Mouse (Mus musculus): ENCODE data around the gene Siglec1. TPM values are rescaled to one million over a fixed set of nuclear protein-coding genes. Genes with fewer than 3 reads are reported as not detected.

Gene Siglec1
- polyA plus RNA-seq, 1 experiment from 2014 or later = 0.13 TPM

- Histone ChIP-seq H3K4me3 (no peak overlapping the region), H3K4me1 (replicated peaks) (0 out of 2 replicates have a peak, but pooled peaks cover 6% of the 10 kb centered on the region), H3K9me3 (no peaks in the 10 kb centered on the region), H3K27ac (replicated peaks) (no peak overlapping the region), H3K27me3 (no peaks in the 10 kb centered on the region), H3K36me3 (no peaks in the 10 kb centered on the region), H3K9ac (no peak overlapping the region), H3K4me2 (no peak overlapping the region)
- WGBS = 83% methylated on average over 5 of the region's 5 CpGs
- ATAC-seq (ENCODE audit: low read depth) = no peak
Measured at GRCm38 (mm10) chr2:131093577-131093976, 7.0 kb upstream of the Siglec1 start.

GRCm38 (mm10) chr2:131090852-131091251, 4.3 kb upstream of the Siglec1 start:
- 82% methylated on average over 3 of the region's 3 CpGs for WGBS
- Histone ChIP-seq H3K4me2 (no peak overlapping the region), H3K27ac (replicated peaks) (no peak overlapping the region)

DNA sequence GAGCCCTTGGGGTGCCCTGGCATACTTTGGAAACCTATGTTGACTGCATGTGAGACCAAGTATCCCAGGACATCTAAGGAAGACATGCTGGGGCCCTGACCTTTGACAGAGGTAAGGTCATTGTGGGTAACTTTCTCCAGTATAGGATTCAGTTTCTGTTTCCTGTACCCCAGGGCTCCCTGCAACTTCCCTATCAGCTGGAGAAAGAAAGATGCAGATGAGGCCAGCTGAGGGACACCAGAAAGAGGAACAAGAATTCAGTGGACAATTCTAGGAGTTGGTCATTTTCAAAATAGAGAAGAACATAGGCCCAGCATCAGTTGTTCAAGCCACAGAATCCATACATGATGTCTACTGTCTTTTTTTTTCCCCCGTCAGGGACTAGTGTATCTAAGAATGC, 3.1 kb upstream of the Siglec1 start:
- H3K9ac ChIP-seq = no peak overlapping the region
- no peak overlapping the region for H3K4me3 ChIP-seq
- no peak overlapping the region for H3K4me2 ChIP-seq
- WGBS = 88% methylated on average over 1 of the region's 1 CpGs
- H3K36me3 ChIP-seq = no peaks in the 10 kb centered on the region
- H3K4me1 ChIP-seq (replicated peaks) = no peaks in the 10 kb centered on the region
- no peaks in the 10 kb centered on the region for H3K9me3 ChIP-seq
- ATAC-seq (ENCODE audit: low read depth) = no peak
- H3K27me3 ChIP-seq = no peaks in the 10 kb centered on the region
- no peak overlapping the region for H3K27ac ChIP-seq (replicated peaks)

More at GRCm38 (mm10) chr2:131090852-131091251, 4.3 kb upstream of the Siglec1 start:
- Histone ChIP-seq H3K4me1 (replicated peaks) (no peaks in the 10 kb centered on the region), H3K9ac (no peak overlapping the region), H3K36me3 (no peaks in the 10 kb centered on the region), H3K27me3 (no peaks in the 10 kb centered on the region), H3K9me3 (no peaks in the 10 kb centered on the region), H3K4me3 (no peak overlapping the region)
- ATAC-seq (ENCODE audit: low read depth) = no peak

GRCm38 (mm10) chr2:131088581-131088980, 2.0 kb upstream of the Siglec1 start:
- H3K27ac ChIP-seq (replicated peaks) = no peak overlapping the region
- no peak overlapping the region for H3K4me3 ChIP-seq
- 86% methylated on average over 4 of the region's 4 CpGs for WGBS
- no peak overlapping the region for H3K9ac ChIP-seq
- ATAC-seq (ENCODE audit: low read depth) = no peak
- H3K36me3 ChIP-seq = no peaks in the 10 kb centered on the region
- H3K9me3 ChIP-seq = no peaks in the 10 kb centered on the region
- no peak overlapping the region for H3K4me2 ChIP-seq
- H3K27me3 ChIP-seq = no peaks in the 10 kb centered on the region
- H3K4me1 ChIP-seq (replicated peaks) = no peaks in the 10 kb centered on the region

DNA sequence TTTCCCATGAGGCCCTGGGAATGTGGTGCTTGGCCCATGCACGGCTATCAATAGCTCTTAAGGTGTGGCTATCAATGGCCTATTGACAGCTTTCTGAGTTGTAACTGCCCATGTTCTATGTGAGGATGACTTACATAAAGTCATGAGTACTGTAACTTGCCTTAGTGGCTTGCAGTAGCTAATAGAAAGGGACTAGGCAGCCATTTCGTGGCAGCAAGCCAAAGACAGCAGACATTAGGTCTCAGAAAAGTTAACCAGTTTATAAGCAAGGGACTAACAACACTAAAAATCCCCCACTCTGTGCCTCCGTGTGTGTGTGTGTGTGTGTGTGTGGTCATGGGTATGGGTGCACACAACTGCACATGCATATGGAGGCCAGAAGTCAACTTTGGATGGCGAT, 2.4 kb downstream of the Siglec1 start:
- Histone ChIP-seq H3K4me2 (no peak overlapping the region), H3K4me1 (replicated peaks) (no peaks in the 10 kb centered on the region), H3K27ac (replicated peaks) (no peak overlapping the region), H3K36me3 (no peaks in the 10 kb centered on the region), H3K9me3 (no peaks in the 10 kb centered on the region), H3K27me3 (no peaks in the 10 kb centered on the region), H3K4me3 (no peak overlapping the region), H3K9ac (no peak overlapping the region)
- no peak for ATAC-seq (ENCODE audit: low read depth)
- WGBS = 87% methylated on average over 4 of the region's 4 CpGs

- no peaks in the 10 kb centered on the region for H3K4me1 ChIP-seq (replicated peaks)
- H3K9ac ChIP-seq = no peak overlapping the region
- H3K27me3 ChIP-seq = no peaks in the 10 kb centered on the region
- WGBS = 82% methylated on average over 5 of the region's 5 CpGs
- H3K27ac ChIP-seq (replicated peaks) = no peak overlapping the region
- H3K4me3 ChIP-seq = no peak overlapping the region
- no peaks in the 10 kb centered on the region for H3K36me3 ChIP-seq
- no peak overlapping the region for H3K4me2 ChIP-seq
- H3K9me3 ChIP-seq = no peaks in the 10 kb centered on the region
- ATAC-seq (ENCODE audit: low read depth) = no peak
Measured at GRCm38 (mm10) chr2:131080507-131080906, 6.1 kb downstream of the Siglec1 start.

DNA sequence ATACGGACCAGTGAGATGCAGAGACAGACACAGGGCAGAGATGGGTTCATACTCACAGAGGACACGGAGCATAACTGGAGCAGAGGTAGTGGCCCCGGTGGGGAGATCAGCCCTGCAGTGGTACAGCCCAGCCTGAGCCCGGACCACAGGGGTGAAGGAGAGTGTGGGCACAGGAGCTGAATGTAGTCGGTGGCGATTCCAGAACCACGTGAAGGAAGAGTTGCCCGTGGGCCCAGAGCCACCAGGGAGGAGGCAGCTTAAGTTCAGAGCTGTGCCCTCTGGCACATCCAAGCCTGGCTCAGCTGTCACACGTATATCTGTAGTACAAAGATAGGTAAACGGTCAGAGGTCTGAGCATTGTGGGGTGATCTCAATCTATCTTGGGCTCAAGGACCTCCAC, 14.0 kb downstream of the Siglec1 start:
- Histone ChIP-seq H3K4me1 (replicated peaks) (no peaks in the 10 kb centered on the region), H3K36me3 (no peaks in the 10 kb centered on the region), H3K4me3 (no peak overlapping the region), H3K9ac (no peak overlapping the region), H3K9me3 (no peaks in the 10 kb centered on the region), H3K4me2 (no peak overlapping the region), H3K27ac (replicated peaks) (no peak overlapping the region), H3K27me3 (no peaks in the 10 kb centered on the region)
- no peak for ATAC-seq (ENCODE audit: low read depth)
- WGBS = 88% methylated on average over 10 of the region's 10 CpGs

DNA sequence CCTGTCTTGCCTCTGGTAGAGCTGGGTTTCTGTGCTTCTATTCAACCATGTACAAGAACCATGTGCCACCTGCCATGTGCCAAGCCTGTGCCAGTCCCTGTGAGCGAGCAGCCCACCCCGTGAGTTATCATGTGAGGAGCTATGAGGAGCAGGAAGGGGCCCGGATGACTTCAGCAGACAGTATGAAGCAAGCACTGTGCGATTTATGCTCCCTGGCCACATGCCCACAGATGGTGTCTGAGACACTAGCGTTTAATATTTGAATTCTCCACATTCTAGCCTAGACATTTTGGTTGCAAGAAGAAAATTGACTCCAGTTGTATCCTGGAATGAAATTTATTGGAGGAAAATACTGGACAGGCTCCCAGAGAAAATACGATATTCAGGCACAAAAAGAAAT, 19.1 kb downstream of the Siglec1 start:
- Histone ChIP-seq H3K36me3 (no peaks in the 10 kb centered on the region), H3K4me2 (no peak overlapping the region), H3K9me3 (no peaks in the 10 kb centered on the region), H3K27ac (replicated peaks) (no peak overlapping the region), H3K27me3 (peaks cover 30% of the 10 kb centered on the region), H3K9ac (no peak overlapping the region), H3K4me1 (replicated peaks) (peaks cover 8% of the 10 kb centered on the region; the same call in 1 of the 2 replicates), H3K4me3 (no peak overlapping the region)
- WGBS = 63% methylated on average over 6 of the region's 6 CpGs
- ATAC-seq (ENCODE audit: low read depth) = no peak

DNA sequence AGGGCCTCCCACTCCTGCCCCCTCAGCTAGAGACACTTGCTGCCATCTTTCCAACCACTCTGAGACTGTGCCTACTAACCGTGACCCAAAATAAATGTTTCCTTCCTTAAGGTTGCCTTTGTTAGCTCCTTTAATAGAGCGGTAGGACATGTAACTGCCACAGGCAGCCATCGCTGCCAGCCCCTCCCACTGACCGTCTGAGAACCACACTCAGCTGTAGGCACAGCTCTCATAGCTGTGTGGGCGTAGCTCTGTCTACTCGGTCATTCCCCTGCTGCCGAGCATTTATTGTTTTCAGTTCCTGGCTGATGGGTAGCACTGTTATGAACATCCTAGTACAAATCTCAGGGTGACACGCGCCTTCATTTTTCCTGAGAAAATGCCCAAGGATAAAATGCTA, 20.2 kb downstream of the Siglec1 start:
- 69% methylated on average over 9 of the region's 9 CpGs for WGBS
- H3K27me3 ChIP-seq = peaks cover 41% of the 10 kb centered on the region
- H3K9me3 ChIP-seq = no peaks in the 10 kb centered on the region
- H3K36me3 ChIP-seq = no peaks in the 10 kb centered on the region
- H3K4me1 ChIP-seq (replicated peaks) = peaks cover 8% of the 10 kb centered on the region; the same call in 1 of the 2 replicates
- H3K27ac ChIP-seq (replicated peaks) = no peak overlapping the region
- H3K9ac ChIP-seq = no peak overlapping the region
- ATAC-seq (ENCODE audit: low read depth) = no peak
- H3K4me2 ChIP-seq = no peak overlapping the region
- H3K4me3 ChIP-seq = no peak overlapping the region

GRCm38 (mm10) chr2:131063404-131063864, 23.1 kb downstream of the Siglec1 start, which contains the start of gene Adam33:
Adam33 (minus strand) TSS chr2:131063814.
- Histone ChIP-seq H3K4me3 (peak within 1 kb of the TSS; percentile 28), H3K27ac (replicated peaks) (no peak within 1 kb of the TSS), H3K36me3 (no peaks in the 10 kb centered on the region), H3K4me2 (peak within 1 kb of the TSS; percentile 55), H3K9me3 (no peaks in the 10 kb centered on the region), H3K9ac (peak within 1 kb of the TSS; percentile 55), H3K4me1 (replicated peaks) (peaks cover 14% of the 10 kb centered on the region), H3K27me3 (peaks cover 45% of the 10 kb centered on the region)
- 2% methylated on average over 20 of the region's 27 CpGs for WGBS
- ATAC-seq (ENCODE audit: low read depth) = no peak

- Histone ChIP-seq H3K36me3 (no peaks in the 10 kb centered on the region), H3K4me2 (no peak overlapping the region), H3K27ac (replicated peaks) (no peak overlapping the region), H3K27me3 (peaks cover 50% of the 10 kb centered on the region), H3K9ac (no peak overlapping the region), H3K4me3 (no peak overlapping the region), H3K9me3 (no peaks in the 10 kb centered on the region), H3K4me1 (replicated peaks) (peaks cover 14% of the 10 kb centered on the region)
- no peak for ATAC-seq (ENCODE audit: low read depth)
- WGBS = 78% methylated on average over 5 of the region's 5 CpGs
Measured at GRCm38 (mm10) chr2:131061607-131062006, 25.0 kb downstream of the Siglec1 start.

- no peak overlapping the region for H3K4me3 ChIP-seq
- no peak overlapping the region for H3K27ac ChIP-seq (replicated peaks)
- H3K27me3 ChIP-seq = peaks cover 51% of the 10 kb centered on the region
- H3K9ac ChIP-seq = no peak overlapping the region
- ATAC-seq (ENCODE audit: low read depth) = no peak
- peaks cover 18% of the 10 kb centered on the region for H3K4me1 ChIP-seq (replicated peaks)
- 66% methylated on average over 6 of the region's 6 CpGs for WGBS
- H3K36me3 ChIP-seq = no peaks in the 10 kb centered on the region
- H3K4me2 ChIP-seq = no peak overlapping the region
- no peaks in the 10 kb centered on the region for H3K9me3 ChIP-seq
Measured at GRCm38 (mm10) chr2:131060784-131061183, 25.8 kb downstream of the Siglec1 start.

- Histone ChIP-seq H3K36me3 (no peaks in the 10 kb centered on the region), H3K4me2 (no peak overlapping the region), H3K9me3 (no peaks in the 10 kb centered on the region), H3K4me3 (no peak overlapping the region), H3K4me1 (replicated peaks) (peaks cover 26% of the 10 kb centered on the region), H3K27me3 (peaks cover 58% of the 10 kb centered on the region), H3K27ac (replicated peaks) (no peak overlapping the region), H3K9ac (no peak overlapping the region)
- WGBS = 69% methylated on average over 9 of the region's 9 CpGs
- no peak for ATAC-seq (ENCODE audit: low read depth)
Measured at GRCm38 (mm10) chr2:131059781-131060540, 26.6 kb downstream of the Siglec1 start.
